Mouse (Mus musculus) MEL-GATA-1-ER (cell line): ENCODE results near the gene Inha.

Source experiments
- DNase-seq: peaks from one replicate; pipeline ENCODE4 v3.0.0-alpha.2; 2012; ENCODE audit warnings: low read depth; ENCODE audit errors: extremely low read depth

The Inha gene

DNA sequence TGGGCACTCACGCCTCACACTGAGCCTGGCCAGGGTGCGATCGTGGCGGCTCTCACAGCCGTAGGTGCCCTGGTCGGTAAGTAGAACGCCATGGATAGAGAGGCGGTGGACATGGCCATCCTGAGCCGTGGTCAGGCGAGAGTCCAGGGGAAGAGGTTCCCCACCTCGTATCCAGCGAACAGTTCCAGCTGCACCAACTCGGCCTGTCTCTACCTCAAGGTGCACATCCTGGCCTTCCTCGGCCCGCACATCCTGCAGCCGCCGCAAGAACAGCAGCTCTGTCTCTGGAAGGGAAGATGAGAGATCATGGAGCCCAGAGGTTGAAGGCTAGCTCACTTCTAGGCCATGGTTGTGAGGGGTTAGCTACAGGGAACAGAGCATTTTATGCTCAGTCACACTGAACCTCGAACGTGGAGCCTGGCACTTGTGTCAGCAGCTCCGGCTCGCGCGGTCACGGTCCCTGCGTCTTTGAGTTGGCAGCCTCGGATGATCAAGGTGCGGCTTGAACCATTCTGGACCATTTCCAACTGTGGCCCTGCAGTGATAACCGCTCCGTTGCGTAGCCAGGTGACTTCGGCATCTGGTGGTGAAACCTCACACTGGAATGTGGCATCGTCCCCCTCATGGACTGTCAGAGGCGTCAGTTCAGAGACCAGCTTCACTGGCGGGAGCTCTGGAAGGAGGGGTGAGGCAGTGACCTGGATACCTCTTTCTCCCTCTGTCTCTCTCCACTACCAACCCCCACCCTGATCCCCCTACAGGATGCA lies 15.9 kb upstream of the Inha start:
- DNase-seq = no peak

DNA sequence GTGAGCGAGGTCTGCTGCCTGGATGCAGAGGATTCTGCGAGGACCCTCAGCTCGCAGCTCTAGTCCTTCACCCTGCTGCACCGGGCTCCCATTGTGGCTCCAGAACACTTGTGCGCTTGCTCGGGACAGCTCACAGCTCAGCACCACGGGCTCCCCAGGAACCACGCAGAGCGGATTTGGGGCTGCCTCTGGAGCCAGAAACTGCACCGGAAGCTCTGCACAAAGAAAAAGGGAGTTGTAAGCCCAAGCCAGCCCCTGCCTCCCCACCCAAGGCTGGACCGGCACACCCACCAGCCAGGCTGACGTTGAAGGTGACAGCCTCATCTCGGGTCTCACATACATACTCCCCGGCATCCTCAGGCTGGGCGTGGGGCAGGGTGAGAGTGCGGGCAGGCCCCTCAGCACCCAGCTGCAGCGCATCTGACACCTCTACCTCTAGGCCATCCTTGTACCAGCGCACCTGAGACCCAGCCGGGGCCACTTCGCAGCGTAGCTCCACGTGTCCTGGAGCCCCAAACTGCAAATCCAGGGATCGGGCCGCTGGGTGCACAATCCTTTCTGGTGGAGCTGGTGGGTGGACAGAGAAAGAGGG lies 14.2 kb upstream of the Inha start:
- no peak for DNase-seq

DNA sequence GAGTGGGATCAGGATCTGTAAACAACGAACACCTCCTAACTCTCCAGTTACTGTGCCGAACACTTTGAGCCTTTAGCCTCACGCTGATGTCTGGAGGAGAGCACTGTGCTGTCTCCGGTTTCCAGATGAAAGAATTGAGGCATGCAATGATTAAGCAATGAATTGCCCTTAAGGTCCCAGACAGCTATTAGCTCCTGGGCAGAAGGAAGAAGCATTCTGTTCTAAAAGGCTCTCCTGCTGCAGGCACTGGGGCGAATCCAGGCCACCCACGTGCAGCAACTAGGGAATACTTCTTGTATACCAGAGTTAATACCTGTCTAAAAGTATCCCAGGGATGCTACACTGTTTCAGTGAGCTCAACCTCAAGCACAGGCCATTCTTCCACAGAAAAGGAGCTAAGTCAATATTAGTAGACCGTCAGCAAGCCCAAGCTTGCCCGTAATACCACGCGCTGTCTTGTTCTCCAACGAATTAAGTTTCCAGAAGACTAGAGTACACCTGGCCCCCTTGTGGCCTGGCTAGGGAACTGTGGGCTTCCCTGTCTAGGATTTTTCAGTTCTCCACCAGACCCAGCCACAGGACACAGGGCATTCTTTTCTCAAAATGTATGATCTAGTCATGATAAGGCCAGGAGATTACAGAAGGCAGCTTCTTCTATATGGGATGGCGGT lies 11.9 kb upstream of the Inha start:
- no peak for DNase-seq

DNA sequence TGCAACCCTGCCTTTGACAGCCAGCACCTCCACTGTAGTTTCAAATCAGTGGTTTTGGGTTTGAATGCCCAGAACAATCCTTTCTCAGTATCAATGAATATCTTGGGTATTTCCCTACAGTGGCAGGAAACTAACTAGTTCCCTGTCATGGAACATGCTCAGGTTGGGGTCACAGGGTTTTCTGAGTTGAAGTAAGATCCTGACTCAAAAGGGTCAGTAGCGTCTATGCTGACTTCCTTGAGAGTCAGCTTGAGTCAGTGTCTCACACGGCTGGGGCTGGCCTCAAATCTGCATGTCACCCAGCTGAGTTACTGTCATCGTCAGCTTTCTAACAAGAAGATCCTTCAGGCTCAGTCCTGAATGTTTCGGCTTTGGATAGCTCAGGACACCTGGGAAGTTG lies 8.0 kb upstream of the Inha start:
- no peak for DNase-seq

DNA sequence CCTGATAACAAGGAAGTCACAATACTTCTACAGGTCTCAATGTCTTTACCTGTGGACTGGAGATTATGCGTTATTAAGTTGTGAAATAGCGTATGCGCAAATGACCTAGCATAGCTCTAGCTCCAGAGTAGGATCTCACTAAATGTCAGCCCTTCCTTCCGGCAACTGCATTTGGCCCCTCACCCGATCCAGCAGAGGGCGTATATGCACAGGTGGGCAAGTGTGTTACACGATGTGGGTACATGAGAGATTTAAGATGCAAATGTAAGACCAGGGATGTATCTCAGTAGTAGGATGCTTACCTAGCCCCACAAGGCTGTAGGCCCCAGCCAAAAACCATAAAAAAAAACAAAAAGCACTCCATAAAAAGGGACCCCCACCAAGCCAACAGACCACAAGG lies 7.4 kb upstream of the Inha start:
- no peak for DNase-seq

DNA sequence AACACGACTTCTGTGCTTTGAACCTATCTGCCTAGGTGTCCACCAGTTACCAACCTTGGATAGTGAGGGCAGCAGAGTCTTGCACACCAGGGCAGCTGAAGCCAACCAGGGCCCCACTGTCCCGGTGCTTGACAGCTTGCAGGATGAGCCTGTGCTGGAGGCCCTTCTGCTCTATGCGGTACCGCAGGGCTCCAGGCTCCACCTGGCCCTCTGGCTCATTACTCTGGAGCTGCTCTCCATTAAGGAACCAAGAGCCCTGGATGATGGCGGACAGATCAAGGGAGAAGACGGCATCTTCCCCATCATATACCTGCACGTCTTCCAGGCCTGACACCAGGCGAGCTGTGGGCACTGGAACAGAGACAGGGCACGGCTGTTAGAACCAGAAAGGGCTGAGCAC lies 5.0 kb upstream of the Inha start:
- no peak for DNase-seq

DNA sequence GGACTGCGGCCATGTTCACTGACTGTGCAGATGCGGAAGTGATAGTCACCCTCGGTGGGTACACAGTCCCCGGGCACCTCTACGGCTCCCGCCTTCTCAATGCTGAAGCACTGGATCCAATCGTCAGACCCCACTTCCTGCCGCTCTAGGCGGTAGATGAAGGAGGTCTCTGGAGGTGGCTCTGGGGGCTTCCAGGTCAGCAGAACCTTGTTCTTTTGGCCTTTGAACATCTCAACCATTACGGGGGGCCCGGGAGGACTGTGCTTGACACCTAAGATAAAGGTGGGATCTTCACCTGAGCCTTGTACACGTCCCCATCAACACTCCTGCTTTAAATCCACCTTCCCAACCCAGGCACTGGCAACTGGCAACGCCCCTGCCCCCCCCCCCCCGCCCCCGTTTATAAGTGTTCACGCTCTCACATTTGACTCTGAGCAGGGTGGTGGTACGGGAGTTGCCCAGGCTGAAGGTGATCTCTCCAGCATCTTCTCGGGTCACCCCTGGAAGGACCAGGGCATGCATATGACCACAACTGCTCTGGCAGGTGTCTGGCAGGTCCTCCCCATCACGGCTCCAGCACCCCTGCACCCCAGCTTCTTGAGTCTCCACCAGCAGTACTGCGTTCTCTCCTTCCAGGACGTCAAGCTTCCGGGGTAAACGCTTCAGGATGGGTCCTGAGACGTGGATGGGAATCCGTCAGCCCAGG lies 3.8 kb upstream of the Inha start:
- no peak for DNase-seq

DNA sequence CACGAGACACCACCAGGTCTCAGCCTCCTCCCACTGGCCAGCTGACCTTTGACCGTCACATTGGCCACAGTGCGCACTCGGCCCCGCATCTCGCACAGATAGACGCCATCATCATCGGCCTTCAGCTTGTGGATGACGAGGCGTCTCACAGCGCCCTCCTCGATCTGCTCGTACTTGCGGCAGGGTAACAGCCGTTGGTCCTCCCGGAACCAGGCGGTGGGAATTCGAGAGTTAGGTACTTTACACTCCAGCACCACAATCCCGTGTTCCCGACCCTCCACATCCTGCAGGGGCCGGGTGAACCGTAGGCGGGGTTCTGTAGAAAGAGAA lies 3.3 kb upstream of the Inha start:
- no peak for DNase-seq

DNA sequence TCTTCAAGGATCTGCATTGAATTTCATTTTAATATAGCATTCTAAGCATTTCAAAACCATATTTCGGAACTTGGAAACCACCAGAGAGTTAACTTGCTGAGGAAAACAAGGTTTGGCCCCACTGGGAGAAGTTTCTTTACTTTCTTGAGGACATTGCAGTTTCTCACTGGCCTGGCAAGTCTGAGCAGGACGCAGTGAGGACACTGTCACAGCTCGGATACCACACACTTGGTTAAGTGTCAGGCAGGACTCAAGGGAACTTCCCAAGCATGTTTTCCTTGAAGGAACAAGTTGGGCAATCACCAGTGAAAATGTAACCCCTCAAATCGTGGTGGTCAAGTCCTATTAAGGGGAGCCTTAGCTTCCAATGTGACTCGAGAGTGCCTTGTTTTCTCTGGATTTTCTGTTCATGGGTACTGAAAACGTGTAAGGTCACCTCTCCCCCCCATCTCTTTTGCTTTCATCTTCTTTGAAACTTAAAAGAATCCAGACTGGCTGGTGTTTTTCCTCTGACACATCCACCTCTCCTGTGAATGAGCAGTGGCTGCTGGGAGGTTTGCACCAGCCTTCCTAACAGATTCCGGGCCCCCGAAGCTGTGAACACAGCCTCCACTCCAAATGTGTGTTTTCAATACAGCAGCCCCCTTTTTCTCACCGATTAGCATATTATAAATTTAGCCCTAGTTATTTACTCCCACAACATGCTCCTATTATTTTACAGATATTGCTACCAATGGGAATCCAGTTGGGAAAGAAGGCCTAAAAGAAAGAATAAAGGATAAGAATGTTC lies 2.4 kb upstream of the Inha start:
- DNase-seq = no peak

DNA sequence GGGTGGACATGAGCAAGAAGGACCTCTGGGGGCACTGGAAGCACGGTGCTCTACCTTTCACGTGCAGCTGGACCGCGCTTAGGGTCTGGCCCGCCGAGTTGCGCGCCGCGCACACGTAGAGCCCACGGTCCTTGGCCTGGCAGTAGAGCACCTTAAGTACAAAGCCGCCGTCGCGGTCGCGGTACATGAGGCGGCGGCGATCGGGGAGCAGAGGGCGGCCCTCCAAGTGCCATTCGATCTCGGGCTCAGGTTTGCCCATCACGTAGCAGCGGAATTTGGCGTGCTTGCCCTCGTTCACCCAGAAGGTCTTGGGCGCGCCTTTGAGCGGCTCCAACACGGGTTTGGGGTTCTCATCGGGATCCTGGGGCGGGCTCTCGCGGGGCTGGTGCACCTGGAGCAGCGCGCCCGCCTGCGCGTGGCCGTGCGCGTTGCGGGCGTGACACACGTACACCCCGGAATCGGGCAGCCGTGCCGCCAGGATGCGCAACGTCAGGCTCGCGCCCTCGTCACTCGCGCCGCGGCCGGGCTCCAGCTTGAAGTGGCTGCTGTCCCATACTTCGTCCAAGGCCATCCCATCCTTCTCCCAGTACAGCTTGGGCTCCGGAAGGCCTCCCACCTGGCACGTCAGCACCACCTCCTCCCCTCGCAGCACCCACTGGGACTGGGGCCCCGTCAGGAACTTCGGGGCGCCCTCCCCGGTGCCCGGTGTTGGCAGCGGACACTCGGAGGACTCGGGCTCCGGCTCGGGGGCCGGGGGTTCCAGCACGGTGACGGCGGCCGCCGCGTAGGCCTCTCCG lies 1.5 kb upstream of the Inha start:
- DNase-seq = no peak

DNA sequence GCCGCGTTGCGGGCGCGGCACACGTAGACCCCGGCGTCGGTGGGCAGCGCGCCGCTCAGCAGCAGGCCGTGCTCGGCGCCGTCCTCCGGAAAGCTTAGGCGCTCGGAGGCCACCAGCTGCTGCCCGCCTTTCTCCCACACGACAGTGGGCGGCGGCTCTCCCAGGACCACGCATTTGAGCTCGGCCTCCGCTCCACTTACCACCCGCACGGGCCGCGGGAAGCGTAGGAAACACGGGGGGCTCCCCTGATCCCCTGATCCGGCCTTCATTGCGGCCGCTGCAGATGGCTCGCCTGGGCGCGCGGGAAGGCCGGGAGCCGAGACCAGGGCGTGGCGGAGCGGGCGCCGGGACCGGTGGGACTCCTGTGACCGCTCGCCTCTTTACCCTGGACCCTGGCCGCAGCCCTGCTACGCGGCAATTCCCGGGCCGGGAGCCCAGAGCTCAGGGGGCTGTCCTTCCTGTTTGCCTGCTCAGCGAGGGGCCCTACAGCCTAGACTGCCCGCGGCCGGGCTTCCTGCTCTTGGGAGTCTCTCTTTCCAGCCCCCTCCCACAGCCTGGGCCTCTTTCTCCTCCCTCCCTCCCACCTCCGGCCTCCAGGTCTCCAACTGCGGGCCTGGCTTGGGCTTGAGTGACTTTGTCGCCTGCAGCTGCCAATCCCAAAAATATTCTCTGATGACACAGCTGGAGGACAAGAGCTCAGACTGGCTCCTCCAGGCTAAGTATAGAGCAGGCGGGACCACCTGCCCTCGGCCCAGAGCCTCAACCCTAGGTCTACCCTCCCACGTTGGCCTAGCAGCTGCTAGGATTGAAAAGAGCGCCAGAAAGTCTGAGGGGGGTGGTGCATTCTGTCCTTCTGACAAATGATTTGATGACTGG lies 683 bp upstream of the Inha start, which contains the start of gene Obsl1:
Gene Obsl1 (minus strand): TSS at position 497 of the 876 bp plus-strand sequence.
- no peak for DNase-seq

DNA sequence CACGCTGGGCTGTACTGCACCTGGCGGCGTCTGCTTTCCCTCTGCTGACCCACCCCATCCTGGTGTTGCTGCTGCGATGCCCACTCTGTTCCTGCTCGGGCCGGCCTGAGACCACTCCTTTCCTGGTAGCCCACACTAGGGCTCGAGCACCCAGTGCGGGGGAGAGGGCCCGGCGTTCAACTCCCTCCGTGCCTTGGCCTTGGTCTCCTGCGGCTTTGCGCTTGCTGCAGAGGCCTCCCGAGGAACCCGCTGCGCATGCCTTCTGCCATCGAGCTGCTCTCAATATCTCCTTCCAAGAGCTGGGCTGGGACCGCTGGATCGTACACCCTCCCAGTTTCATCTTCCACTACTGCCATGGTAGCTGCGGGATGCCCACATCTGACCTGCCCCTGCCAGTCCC lies 2.7 kb downstream of the Inha start:
- no peak for DNase-seq

DNA sequence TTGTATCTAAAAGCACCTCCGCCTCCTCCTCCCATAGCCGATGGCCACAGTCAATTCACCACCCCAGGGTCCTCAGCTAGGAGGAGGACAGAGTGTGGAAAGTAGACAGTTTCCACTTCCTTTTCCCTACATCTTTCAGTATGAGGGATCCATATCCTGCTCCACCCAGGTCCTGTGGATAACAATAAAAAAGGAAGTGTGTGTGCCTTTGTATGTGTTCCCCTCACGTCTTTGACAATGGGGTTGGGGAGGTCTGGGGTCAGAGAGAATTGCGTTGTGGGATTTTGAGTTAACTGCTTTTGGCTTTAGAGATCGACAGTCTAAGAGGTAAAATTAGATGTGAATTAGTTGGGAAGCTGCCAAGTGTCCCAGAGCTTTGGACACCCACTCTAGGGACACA lies 3.3 kb downstream of the Inha start:
- no peak for DNase-seq

DNA sequence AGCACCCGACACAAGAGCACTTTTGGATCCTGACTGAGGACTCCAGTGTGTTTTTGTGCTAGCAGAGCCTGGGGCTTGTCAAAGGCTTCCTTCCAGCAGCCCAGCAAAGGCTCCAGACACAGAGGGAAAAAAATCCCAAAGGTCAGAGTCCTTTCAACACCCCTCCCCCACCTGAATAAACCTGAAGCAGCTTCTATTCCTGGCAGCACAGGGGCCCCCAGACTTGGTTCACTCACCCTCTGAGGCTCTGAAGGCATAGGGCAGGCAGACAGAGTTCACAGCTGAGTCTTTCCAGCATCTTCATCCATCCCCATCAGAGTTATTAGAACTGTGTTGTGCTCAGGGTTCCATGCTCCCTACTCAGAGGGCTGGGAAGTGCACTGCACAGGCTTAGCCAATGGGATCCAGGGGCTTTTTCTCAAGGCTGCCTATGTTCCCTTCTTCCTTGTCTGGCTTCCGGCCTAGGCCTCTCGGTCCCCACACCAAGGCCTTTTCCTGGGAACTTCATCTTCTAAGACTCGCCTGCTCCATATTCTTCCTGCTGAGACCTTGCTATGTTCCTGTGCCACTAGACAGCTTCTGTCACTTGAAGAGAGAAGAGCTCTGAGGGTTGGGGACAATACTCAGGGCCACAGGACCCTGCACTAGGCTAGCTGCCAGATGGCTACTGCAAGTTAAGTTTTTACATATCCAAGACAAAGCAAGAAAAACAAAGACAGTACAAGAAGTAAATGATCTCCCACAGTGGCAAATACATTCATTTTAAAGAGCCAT lies 4.7 kb downstream of the Inha start:
- DNase-seq = no peak

DNA sequence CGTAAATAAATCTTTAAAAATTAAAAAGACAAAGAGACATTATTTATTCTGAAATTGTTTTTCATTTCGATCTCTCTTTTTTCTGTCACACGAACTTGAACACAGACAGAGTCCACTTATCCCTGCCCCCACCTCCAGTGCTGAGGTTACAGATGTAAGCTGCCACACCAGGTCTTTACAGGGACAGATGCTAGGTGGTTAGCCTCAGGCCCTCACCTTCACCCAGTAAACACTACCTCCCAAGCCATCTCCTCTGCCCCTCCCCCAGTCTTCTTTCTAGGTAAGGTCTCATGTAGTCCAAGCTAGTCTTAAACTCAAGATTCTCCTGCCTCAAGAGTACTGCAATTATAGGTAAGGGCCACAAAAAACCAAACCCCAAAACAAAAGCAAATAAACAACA lies 5.7 kb downstream of the Inha start:
- no peak for DNase-seq

DNA sequence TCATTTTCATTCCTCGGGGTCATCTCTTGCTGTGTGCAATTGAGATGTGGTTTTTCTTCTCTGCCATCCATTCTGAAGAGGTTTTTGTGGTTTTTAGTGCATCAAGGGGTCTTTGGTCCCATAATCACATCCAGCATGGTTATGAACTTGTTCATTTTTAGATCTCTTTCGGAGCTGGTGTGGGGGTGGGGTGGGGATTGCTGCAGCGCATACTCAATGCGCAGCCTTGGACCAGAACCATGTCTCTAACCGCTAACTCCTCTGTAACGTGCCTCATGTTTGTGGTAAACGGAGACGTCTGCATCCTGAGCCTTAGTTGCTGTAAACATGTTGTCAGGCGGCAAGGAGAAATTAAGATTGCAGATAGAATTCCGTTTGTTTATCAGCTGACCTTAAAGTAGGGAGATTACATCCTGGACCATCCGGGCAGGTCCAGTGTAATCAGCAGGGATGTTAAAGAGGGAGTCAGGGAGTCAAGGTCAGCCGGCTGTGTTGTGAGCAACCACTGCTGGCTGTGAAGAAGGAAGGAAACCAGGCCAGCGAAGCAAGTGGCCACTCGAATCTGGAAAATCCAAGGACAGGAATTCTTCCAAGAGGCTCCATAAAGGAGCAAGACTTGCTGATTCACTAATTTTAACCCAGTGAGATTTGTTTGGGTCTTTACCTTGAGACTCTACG lies 10.0 kb downstream of the Inha start:
- DNase-seq = no peak

DNA sequence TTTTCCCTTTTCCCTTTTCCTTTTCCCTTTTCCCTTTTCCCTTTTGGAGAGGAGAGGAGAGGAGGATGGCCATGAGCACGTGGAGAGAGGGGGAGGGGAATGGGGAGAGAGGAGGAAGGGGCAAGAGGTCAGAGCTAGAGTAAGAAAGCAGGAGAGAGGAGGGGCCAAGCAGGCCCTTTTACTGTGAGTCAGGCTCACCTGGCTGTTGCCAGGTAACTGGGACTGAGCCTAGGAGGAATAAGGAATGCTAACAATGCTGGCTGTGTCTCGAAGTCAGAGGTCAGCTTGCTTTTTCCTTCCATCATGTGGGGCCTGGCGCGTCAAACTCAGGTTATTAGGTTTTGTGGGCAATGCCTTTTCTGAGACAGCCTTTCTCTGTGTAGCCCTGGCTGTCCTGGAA lies 11.1 kb downstream of the Inha start:
- no peak for DNase-seq

DNA sequence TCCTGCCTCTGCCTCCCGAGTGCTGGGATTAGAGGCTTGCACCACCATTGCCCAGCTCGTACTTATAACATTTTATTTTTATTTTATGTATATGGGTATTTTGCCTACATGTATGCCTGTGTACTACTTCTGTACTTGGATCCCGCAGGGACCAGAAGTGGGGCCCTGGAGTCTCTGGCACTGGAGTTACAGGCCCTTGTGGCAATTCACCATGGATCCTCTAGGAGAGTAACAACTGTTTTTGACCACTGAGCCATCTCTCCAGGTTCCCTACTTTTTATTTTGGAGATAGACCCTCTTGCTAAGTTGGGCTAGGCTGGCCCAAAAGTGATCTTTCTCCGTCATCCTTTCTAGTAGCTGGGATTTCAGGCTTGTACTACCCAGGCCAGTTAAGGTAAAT lies 11.6 kb downstream of the Inha start:
- no peak for DNase-seq
